Mouse (Mus musculus): ENCODE data around the gene H1fx.
A peak's percentile ranks its signal among the peaks of the same experiment; 100 is the strongest.
"Not testable (repeated sequence)": the region's sequence is repeated elsewhere in the genome, so short reads cannot be mapped to it uniquely, and the experiment has no call there.

H1fx gene

DNA sequence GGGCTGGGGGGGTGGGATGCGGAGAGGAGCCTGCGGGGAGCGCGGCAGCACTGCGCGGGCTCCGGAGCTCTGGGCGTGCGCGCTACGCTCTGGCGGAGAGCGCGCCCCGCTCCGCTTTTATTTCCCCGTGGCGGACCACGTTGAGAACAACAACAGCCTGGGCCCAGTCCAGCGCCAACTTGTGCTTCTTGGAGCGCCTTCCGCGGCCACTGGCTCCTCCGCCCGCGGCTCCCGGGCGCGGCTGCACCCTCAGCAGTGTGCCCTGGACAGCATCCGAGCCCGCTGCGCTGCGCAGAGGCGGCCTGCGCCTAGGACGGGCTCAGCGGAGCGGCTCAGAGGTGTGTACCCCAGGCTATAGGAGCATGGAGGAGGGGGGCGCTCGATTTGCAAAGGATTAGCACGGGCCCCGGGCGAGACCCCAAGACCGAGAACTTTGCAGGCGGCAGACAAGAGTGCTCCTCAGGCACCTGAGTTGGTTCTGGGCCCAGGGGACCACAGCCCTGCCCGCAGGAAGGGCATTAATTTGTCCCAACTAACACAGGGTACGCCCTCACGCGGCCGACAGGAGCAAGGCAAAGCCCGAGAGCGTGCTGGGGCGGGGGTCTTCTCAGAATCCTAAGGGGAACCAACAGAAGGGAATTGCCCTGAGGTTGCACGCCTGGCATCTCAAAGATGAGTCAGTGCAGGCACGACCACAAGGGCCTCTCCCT, at the start of gene H1fx:
TSS of gene H1fx (minus strand) at position 91 of the 710 bp plus-strand sequence.
- peak; percentile 86 for DNase-seq (ENCODE audit: low spot score)

- DNase-seq (ENCODE audit: low spot score), result no peak
Observed at GRCm38 (mm10) chr6:88030432-88030831, 49.0 kb upstream of the H1fx start.

DNA sequence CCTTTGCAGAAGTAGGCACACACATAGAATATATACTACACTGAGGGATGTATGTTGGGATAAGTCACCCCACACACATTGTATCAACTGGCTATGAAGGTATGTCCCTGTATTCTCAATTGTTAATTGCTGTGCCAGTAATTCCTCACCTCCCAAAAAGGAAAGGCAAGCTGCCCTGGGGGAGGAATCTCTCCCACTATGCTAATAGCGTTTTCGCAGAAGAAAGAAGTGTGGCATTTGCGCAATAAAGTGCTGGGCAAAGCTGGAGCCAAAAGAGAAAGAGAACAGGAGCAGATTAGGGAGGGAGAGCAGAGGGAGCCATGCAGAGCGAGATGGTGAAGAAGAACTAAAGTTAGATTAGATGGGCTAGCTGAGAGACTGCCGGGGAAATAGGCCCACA, 46.0 kb upstream of the H1fx start:
- DNase-seq (ENCODE audit: low spot score), result no peak

- DNase-seq (ENCODE audit: low spot score), result no peak
Observed at GRCm38 (mm10) chr6:88023316-88023890, 42.0 kb upstream of the H1fx start.

DNA sequence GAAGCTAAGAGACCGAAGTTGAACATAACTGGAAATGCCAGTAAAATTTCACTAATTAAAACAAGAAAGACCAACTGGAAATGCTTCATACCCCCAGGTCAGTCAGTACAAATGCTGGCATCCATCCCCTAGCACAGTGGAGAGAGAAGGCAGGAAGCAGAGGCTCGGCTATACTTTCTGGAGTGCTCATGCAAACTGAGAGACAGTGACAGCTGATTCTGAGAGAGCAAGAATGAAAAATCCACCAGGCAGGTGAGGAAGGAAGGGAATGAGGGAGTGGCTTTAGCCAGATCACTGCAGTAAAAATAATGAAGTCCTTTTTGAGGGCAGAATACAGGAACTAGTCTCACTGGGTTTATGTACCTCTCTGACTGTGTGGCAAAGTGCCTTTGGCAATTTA, 37.7 kb upstream of the H1fx start:
- DNase-seq (ENCODE audit: low spot score), result no peak

DNA sequence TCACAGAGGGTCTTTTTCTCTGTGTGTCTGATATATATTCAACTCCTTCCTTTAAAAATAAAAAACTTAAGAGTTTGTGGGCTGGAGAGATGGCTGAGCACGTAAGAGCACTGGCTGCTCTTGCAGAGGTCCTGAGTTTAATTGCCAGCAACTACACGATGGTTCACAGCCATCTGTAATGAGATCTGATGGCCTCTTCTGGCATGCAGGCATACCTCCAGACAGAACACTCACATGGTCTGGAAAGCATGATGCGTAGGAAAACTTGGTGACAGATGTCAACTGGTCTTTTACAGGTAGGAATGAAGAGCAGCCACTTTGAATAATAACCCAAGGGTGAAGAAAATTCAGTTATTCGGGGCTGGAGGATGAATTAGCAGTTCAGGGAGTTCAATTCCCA, 36.4 kb upstream of the H1fx start:
- DNase-seq (ENCODE audit: low spot score), result no peak

- DNase-seq (ENCODE audit: low spot score), result no peak
Observed at GRCm38 (mm10) chr6:88015797-88016196, 34.4 kb upstream of the H1fx start.

GRCm38 (mm10) chr6:88013456-88013855, 32.0 kb upstream of the H1fx start:
- DNase-seq (ENCODE audit: low spot score), result no peak

DNA sequence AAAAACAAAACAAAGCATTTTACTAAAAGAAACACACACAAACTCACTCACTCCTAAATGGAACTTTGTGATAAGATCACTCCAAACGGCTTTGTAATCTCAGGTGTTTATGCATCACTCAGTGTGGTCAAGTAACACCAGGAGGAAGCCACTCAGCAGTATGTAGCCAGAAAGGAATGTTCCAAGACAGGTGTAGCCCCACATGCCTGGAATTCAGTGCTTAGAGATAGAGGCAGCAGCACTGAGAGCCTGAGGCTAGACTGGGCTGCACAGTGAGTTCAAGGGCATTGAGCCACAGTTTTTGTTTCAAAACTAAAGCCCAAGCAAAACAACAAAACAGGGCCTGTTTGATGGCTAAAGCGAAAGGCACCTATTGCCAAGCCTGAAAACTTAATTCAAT, 31.2 kb upstream of the H1fx start:
- DNase-seq (ENCODE audit: low spot score), result no peak

- peak; percentile 15 for DNase-seq (ENCODE audit: low spot score)
Observed at GRCm38 (mm10) chr6:88011106-88011505, 29.7 kb upstream of the H1fx start.

- DNase-seq (ENCODE audit: low spot score), result no peak
Observed at GRCm38 (mm10) chr6:88009209-88009608, 27.8 kb upstream of the H1fx start.

DNA sequence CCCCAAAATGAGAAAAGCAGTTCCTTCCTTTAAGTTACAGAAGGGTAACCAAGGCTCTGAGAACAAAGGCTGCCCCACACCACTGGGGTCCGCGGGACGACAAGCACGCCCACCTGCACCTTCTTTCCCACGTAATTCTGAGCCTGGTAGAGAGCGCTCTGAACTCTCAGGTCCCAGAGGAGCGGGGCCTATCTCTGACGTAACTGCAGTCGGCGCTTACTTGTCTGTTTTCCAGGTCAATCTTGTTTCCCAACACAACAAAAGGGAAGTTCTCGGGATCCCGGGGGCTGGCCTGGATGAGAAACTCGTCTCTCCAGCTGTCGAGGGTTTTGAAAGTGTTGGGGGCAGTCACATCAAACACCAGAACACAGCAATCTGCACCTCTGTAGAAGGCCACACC, 23.3 kb upstream of the H1fx start:
- not testable (repeated sequence) for DNase-seq (ENCODE audit: low spot score)

GRCm38 (mm10) chr6:88003439-88003838, 22.0 kb upstream of the H1fx start:
- no peak for DNase-seq (ENCODE audit: low spot score)

DNA sequence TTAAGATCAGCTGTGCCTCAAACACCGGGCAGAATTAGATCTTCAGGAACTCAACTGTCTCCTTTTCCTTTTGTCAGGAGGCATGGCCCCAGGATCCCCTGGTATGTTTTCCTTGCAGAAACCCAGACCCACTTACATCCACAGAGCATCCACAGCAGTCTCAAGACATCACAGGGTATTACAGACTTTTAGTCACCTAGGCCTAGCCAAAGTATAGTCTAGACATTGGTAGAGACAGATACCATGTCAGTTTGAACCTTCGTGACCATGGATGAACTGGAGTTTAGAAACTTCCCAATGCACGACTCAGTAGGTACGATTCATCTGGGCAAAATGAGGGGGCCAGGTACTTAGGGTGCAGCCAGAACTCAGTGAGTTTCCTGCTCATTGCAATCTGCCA, 16.9 kb upstream of the H1fx start:
- no peak for DNase-seq (ENCODE audit: low spot score)

DNA sequence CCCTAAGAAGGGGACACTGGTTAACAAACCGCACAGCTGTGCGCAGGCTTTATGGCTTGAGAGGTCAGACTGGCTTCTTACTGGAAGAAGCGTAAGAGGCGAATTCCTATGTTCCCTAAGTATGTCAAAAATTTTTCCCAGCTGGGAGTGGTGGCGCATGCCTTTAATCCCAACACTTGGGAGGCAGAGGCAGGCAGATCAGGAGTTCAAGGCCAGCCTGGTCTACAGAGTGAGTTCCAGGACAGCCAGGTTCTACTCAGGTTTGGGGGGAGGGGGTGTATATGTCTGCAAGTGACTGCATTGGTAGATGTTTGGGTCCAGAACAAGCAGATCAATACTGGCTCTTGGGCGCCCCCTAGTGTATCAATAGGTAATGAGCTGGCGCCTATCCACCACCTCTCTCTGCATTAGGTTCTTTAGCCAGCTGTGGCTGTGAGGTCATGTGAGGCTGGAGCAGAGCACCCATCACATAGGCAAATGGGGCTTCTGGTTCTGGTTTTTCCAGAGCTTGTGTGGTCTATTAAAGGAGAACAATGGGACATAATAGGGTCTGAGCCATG, 16.3 kb upstream of the H1fx start:
- DNase-seq (ENCODE audit: low spot score), result peak; percentile 88

DNA sequence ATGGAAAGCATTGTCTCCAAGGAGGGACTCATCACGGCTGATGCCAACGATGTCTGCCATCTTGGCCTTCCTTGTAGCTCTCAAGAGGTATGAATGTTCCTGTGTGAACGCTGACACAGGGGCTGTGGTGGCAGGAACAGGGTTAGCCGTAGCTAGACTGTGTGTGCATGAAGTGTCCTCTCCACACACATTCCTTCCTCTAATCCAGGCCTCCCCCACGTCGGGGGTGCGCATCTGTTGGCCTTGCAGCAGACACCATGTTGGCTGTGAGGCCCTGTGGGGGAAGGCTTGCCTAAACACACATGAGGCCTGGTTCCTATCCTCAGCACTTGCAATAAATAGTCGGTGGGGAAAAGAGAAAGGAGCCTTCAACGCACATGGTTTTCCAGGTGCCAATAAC, 15.2 kb upstream of the H1fx start:
- no peak for DNase-seq (ENCODE audit: low spot score)

DNA sequence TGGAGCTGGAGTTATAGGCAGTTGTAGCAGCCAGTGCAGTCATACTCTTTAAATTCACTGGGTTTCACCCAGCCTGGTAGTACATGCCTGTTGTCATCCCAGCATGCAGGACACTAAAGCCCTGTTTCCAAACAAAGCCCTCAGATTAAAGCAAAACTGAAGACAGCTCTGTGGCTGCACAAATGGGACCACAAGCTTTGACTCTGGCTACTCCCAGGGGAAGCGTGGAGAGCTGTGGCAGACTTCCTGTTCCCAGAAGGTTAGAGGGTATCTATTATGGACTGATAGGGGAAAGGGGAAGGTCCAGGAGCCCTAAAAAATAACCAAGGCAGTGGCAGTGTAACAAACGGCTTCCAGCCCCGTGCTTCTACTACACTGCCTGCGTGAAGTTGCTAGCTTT, 14.1 kb upstream of the H1fx start:
- no peak for DNase-seq (ENCODE audit: low spot score)

DNA sequence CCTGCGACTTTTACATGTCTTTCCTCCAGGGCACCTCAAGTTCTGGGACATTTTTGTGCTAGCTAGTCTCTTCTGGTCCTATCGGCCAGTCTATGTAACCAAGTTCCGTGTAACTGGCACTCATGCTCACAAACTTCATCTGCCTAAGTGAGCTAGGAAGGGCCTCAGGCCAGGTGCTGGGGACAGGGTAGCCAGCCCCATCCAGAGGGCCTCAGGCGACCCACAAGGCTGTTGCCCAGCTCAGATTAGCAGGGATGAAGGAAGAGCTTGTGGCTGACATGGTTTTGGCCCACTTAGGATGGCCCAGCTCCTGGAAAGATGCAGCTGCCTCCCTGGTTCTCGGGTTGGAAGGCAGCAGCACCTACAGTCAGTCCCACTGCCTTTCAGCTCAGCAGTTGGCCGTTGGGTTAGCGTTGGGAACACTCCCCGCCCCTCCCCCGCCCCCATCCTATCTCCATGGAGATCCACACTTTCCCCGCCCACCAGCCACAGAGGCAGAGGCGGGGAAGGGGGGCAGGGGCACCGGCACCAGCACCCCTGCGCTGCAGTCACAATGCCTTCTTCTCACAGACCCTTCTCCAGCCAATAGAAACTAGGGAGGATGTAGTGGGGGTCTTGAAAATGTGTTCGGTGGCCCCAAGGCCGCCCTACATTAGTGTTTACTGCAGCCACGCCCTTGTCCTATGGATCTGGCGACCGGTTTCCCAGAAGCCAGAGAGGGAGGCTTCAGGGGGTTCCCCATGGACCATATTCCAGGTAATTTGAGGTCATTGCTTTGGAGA, 12.5 kb upstream of the H1fx start:
- DNase-seq (ENCODE audit: low spot score), result peak; percentile 93

- DNase-seq (ENCODE audit: low spot score), result peak; percentile 90
Observed at GRCm38 (mm10) chr6:87992733-87993132, 11.3 kb upstream of the H1fx start.

DNA sequence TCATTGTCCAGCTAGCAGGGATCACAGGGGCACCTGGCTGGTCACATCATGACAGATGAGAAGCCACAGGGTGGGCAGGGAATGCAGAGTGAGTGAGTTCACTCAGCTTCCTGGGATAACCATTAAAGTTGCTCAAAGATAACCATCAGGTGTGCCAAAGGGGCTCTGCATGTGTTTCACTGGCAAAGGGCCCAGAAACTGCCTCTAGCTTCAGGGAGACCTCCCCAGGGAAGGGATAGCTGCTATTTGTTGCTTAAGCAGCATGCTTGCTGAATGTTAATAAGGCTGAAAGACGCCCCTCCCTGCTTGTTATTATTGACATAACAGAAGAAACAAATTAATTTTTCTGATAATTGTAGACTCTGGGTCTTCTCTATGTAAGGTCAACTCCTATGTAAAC, 10.4 kb upstream of the H1fx start:
- peak; percentile 8 for DNase-seq (ENCODE audit: low spot score)

GRCm38 (mm10) chr6:87991216-87991615, 9.8 kb upstream of the H1fx start:
- no peak for DNase-seq (ENCODE audit: low spot score)

GRCm38 (mm10) chr6:87982506-87982905, 1.1 kb upstream of the H1fx start:
- DNase-seq (ENCODE audit: low spot score), result no peak

DNA sequence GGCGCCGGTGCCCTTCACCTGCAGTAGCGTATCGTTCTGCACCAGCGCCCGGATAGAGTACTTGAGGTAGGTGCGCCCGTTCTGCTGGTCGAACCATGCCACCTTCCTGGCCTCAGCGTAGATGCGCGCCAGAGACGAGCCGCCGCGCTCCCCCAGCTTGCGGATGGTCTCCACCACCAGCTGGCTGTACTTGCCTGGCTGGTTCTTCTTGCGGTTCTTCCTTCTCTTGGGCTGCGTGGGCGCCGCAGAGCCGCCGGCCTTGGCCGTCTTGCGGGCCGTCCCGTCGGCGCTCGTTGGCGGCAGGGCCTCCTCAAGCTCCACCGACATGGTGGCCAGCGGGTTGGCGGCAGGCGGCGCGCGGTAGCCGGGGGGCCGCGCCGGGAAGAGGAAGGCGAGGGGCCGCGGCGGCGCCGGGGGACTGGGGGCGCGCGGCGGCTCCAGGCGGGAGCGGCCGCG, 379 bp downstream of the H1fx start:
- no peak for DNase-seq (ENCODE audit: low spot score)

All from embryo, embryonic 10.5 days (tissue).